Mouse (Mus musculus) limb, embryonic 14.5 days (tissue): ENCODE results near the gene Chid1. TPM values are rescaled to one million over a fixed set of nuclear protein-coding genes. Genes with fewer than 3 reads are reported as not detected.

Experiments used
- ATAC-seq: fragments of 200-750 bp; cut with Nextera tagmentation; 2 replicates; pipeline ENCODE4 v1.8.0; 2017; ENCODE audit warnings: low read depth, moderate number of reproducible peaks, moderate TSS enrichment; ENCODE audit not compliant: low FRiP score
- DNase-seq: peaks from one replicate; pipeline ENCODE4 v3.0.0-alpha.2; 2015; ENCODE audit warnings: low spot score
- H3K27ac ChIP-seq: fragments of 300-500 bp; sonication (generic); replicated peaks from 2 replicates; pipeline ENCODE4 v1.5.1; 2014; ENCODE audit warnings: low read depth, mild to moderate bottlenecking, low read length, moderate library complexity, mixed read lengths
- H3K27me3 ChIP-seq: fragments of 300-500 bp; sonication (generic); 2 replicates; pipeline ENCODE4 v1.6.1; 2014; ENCODE audit warnings: low read length, mixed read lengths; ENCODE audit not compliant: control insufficient read depth, insufficient read depth
- H3K36me3 ChIP-seq: fragments of 300-500 bp; sonication (generic); 2 replicates; pipeline ENCODE4 v1.6.1; 2014; ENCODE audit warnings: mild to moderate bottlenecking, low read length, moderate library complexity, mixed read lengths; ENCODE audit not compliant: control insufficient read depth, insufficient read depth
- H3K4me1 ChIP-seq: fragments of 300-500 bp; sonication (generic); 2 replicates; pipeline ENCODE4 v1.6.1; 2014; ENCODE audit warnings: antibody characterized with exemption, low read length, mixed read lengths; ENCODE audit not compliant: control insufficient read depth, insufficient read depth
- H3K4me2 ChIP-seq: fragments of 300-500 bp; sonication (generic); replicated peaks from 2 replicates; pipeline ENCODE4 v1.6.1; 2014; ENCODE audit warnings: low read depth, mild to moderate bottlenecking, low read length, moderate library complexity; ENCODE audit not compliant: severe bottlenecking
- H3K4me3 ChIP-seq: fragments of 300-500 bp; sonication (generic); replicated peaks from 2 replicates; pipeline ENCODE4 v1.5.1; 2014; ENCODE audit warnings: low read length
- H3K9ac ChIP-seq: fragments of 300-500 bp; sonication (generic); 2 replicates; pipeline ENCODE4 v1.6.1; 2014; ENCODE audit warnings: mild to moderate bottlenecking, low read depth, low read length, moderate library complexity; ENCODE audit not compliant: severe bottlenecking
- H3K9me3 ChIP-seq: fragments of 300-500 bp; sonication (generic); 2 replicates; pipeline ENCODE4 v1.6.1; 2016; ENCODE audit warnings: low read length; ENCODE audit not compliant: control insufficient read depth
- POLR2A ChIP-seq: fragments of 200-500 bp; IDR thresholded peaks from 2 replicates; pipeline ENCODE4 v1.8.0; 2012; ENCODE audit warnings: inconsistent platforms, mild to moderate bottlenecking, moderate library complexity, borderline replicate concordance; ENCODE audit not compliant: insufficient read depth, insufficient read length; ENCODE audit errors: extremely low read depth
- WGBS: fragments of 180-500 bp; shearing (Covaris S2); extraction: QIAGEN DNeasy Blood & Tissue Kit; methylation state at CpG from one replicate; pipeline ENCODE4 v1.1.7; 2014; 5-methylcytosine and 5-hydroxymethylcytosine counted together
- polyA plus RNA-seq, 2 experiments: library from polyadenylated mRNA; depleted of rRNA in 1 of 2; stranded (reverse) in 1 of 2; unstranded in 1 of 2; fragments of >200 nt; fragmentation: Nextera tagmentation in 1 of 2; extraction: Ambion mirVana in 1 of 2; gene quantifications; 2 replicates each; pipeline versions ENCODE4 v1.2.1 to v1.2.3; 2012 to 2014

Gene Chid1
- polyA plus RNA-seq (2012; rRNA removed) = 41.8 and 46.8 TPM in 2 replicates
- 43.5 and 46.3 TPM in 2 replicates for polyA plus RNA-seq (2014; fragmentation: Nextera tagmentation; extraction: Ambion mirVana)

DNA sequence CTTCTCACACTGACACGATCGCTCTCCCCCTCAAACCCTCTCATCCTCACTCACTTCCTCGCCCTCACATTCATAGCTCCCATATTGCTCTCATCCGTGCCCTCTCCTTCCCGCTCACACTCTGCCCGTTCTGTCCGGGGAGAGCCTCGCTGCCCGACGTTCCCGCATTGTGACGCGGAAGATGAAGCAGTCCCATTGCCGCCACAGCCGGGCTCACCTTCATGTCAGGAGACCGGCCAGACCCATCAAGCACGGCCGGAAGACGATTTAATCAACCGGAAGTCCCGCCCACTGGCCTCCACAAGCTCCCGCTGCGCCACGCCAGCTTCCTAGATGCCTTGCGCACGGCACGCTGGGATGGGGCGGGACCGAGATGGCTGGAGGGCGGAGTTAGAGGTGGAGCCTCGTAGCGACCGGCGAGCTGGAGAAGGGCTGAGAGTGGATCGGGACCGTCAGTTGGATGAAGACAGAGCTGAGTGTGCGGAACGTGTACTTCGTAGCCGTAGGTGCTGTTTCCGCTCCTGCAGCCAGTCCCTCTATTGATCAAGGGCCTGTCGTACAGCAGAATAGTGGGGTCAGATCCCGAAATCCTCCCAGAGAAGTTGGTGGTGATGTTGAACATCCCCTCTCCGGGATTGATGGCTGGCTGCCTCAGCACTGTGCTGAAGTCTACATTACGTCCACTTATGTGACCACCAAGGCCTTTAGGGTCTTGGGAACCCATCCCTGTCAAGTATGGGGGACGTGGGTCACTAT is at the start of gene Chid1:
Gene Chid1, minus strand, starts transcription at position 302 of the 756 bp plus-strand sequence.
- TF ChIP-seq POLR2A = peak; percentile 43; the same call in 1 of the 2 replicates
- Histone ChIP-seq H3K36me3 (no peaks in the 10 kb centered on the region), H3K27me3 (no peaks in the 10 kb centered on the region), H3K4me2 (peak within 1 kb of the TSS; percentile 82), H3K4me1 (peaks cover 27% of the 10 kb centered on the region), H3K4me3 (peak within 1 kb of the TSS; percentile 52), H3K9me3 (no peaks in the 10 kb centered on the region), H3K27ac (peak within 1 kb of the TSS; percentile 67), H3K9ac (peak within 1 kb of the TSS; percentile 71)
- DNase-seq = peak; percentile 99
- under 1% methylated on average over 46 of the region's 46 CpGs for WGBS
- peak; percentile 94 for ATAC-seq

DNA sequence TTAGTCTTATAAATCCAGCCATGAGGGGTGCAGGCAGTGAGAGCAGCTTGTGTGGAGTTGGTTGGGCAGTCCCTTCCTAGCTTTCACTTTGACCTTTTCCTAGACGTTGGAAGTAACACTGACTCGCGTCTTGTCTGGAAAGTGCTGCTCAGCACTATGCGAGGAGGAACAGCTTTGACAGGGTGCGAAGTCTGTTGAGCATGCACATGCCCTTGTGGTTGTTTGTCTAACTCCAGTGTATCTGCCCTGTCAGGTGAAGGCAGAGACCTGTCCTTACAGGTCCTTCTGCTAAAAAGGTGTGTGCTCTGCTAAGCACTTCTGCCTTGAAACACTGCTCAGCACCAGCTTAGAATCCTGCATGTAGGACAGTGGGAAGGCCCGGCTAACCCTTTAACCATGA is 49.2 kb upstream of the Chid1 start:
- Histone ChIP-seq H3K9me3 (no peaks in the 10 kb centered on the region), H3K4me3 (no peak overlapping the region), H3K4me1 (no peaks in the 10 kb centered on the region), H3K27me3 (no peaks in the 10 kb centered on the region), H3K27ac (no peak overlapping the region), H3K36me3 (peaks cover 36% of the 10 kb centered on the region), H3K4me2 (no peak overlapping the region), H3K9ac (no peak overlapping the region)
- DNase-seq (no peak), ATAC-seq (no peak)
- TF ChIP-seq POLR2A = no peak
- WGBS = 88% methylated on average over 6 of the region's 6 CpGs

DNA sequence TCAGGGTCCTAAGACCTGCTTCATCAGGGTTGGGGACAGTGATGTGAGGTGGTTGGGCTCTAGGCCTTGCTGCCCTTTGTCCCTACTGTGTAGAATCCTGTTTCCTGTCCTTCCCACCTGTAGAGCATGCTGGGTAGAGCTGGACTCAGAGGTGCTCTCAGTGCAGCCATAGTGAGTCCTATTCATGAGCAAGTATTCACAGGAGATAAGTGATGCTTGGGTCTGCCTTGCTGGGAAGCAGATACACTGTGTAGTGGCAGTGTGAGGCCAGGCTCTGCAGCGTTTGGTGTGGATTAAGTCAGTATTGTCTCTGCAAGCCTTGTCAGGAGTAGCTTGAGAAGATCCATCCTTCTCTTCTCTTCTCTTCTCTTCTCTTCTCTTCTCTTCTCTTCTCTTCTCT is 46.2 kb upstream of the Chid1 start:
- no peaks in the 10 kb centered on the region for H3K9me3 ChIP-seq
- H3K36me3 ChIP-seq = peaks cover 31% of the 10 kb centered on the region
- H3K4me2 ChIP-seq = no peak overlapping the region
- no peak overlapping the region for H3K27ac ChIP-seq
- ATAC-seq (no peak), DNase-seq (no peak)
- H3K4me3 ChIP-seq = no peak overlapping the region
- TF ChIP-seq POLR2A = no peak
- WGBS = 81% methylated on average over 1 of the region's 1 CpGs
- H3K9ac ChIP-seq = no peak overlapping the region
- no peaks in the 10 kb centered on the region for H3K27me3 ChIP-seq
- H3K4me1 ChIP-seq = no peaks in the 10 kb centered on the region

DNA sequence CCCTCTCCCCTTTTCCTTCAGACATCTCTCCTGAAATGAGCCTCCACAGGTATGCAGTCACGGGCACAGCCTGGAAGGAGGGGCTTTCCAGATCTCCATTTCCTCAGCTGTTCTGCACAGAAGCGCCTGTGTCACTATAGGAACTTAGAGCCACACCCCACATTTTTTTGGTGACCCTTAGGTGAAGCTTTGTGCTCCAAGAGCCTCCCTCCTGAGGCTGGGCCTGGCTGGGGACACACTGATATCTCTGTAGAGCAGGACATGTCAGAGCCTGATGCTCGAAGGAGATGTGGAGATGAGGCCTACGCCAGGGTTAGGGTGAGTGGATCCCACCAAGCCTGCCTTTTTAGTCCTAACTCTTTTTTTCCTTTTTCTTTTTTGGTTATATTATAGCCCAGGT is 45.6 kb upstream of the Chid1 start:
- no peak overlapping the region for H3K4me3 ChIP-seq
- H3K4me2 ChIP-seq = no peak overlapping the region
- H3K36me3 ChIP-seq = peaks cover 25% of the 10 kb centered on the region
- 78% methylated on average over 4 of the region's 4 CpGs for WGBS
- H3K4me1 ChIP-seq = no peaks in the 10 kb centered on the region
- H3K9ac ChIP-seq = no peak overlapping the region
- H3K27ac ChIP-seq = no peak overlapping the region
- DNase-seq (no peak), ATAC-seq (no peak)
- no peak for TF ChIP-seq POLR2A
- H3K27me3 ChIP-seq = no peaks in the 10 kb centered on the region
- no peaks in the 10 kb centered on the region for H3K9me3 ChIP-seq

DNA sequence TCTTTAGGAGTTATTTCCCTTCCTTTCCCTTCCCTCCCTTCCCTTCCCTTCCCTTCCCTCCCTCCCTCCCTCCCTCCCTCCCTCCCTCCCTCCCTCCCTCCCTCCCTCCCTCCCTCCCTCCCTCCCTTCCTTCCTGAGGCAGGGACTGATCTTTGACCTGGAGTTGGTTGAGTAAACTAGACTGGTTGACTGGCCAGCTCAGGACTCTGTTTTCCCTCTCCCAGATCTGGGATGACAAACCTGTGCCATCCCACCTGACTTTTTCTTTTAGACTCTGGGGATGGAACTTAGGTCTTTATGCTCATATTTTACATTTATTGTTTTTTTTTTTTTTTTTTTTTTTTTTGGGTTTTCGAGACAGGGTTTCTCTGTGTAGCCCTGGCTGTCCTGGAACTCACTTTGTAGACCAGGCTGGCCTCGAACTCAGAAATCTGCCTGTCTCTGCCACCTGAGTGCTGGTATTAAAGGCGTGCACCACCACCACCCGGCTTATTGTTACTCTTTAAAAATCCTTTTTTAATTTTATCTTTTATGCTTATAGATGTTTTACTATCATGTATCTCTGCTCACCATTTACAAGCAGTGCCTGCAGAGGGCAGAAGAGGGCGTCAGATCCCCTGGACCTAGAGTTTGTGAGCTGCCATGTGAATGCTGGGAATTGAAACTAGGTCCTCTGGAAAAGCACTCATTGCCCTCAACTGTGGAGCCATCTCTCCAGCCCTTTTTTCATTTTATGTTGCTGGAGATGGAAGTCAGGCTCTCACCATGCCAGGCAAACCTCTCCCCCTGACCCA is 44.6 kb upstream of the Chid1 start:
- ATAC-seq (no peak), DNase-seq (no peak)
- Histone ChIP-seq H3K27ac (no peak overlapping the region), H3K36me3 (peaks cover 18% of the 10 kb centered on the region), H3K27me3 (no peaks in the 10 kb centered on the region), H3K4me1 (no peaks in the 10 kb centered on the region), H3K4me3 (no peak overlapping the region), H3K9me3 (no peaks in the 10 kb centered on the region), H3K4me2 (no peak overlapping the region), H3K9ac (no peak overlapping the region)
- 88% methylated on average over 4 of the region's 5 CpGs for WGBS
- TF ChIP-seq POLR2A = no peak
